Mouse (Mus musculus) myocyte (in vitro differentiated cells): Measurements from ENCODE around the gene Gpc1. TPM values are rescaled to one million over a fixed set of nuclear protein-coding genes. Genes with fewer than 3 reads are reported as not detected.
A peak's percentile ranks its signal among the peaks of the same experiment; 100 is the strongest.

Source experiments
- H3K27me3 ChIP-seq: one replicate; pipeline ENCODE4 v1.6.1; 2011; ENCODE audit not compliant: control insufficient read depth, insufficient read depth, insufficient read length
- H3K36me3 ChIP-seq: one replicate; pipeline ENCODE4 v1.6.1; 2011; ENCODE audit not compliant: control insufficient read depth, insufficient read depth
- H3K4me2 ChIP-seq: one replicate; pipeline ENCODE4 v1.6.1; 2011; ENCODE audit warnings: low read depth, control low read depth
- H3K4me3 ChIP-seq: one replicate; pipeline ENCODE4 v1.5.1; 2011; ENCODE audit warnings: mild to moderate bottlenecking, control low read depth, moderate library complexity
- H3K79me2 ChIP-seq: one replicate; pipeline ENCODE4 v1.6.1; 2011; ENCODE audit not compliant: control insufficient read depth, insufficient read depth
- H3ac ChIP-seq: one replicate; pipeline ENCODE4 v1.6.1; 2011; ENCODE audit not compliant: control insufficient read depth, insufficient read length
- CEBPB ChIP-seq: IDR thresholded peaks from 2 replicates; pipeline ENCODE4 v1.6.1; 2011; ENCODE audit warnings: mild to moderate bottlenecking, moderate library complexity; ENCODE audit not compliant: poor library complexity, insufficient read depth, severe bottlenecking
- E2F4 ChIP-seq: IDR thresholded peaks from one replicate; pipeline ENCODE4 v1.6.1; 2011; ENCODE audit warnings: mild to moderate bottlenecking, control low read depth, moderate library complexity; ENCODE audit not compliant: insufficient read depth
- MAX ChIP-seq: IDR thresholded peaks from one replicate; pipeline ENCODE4 v1.6.1; 2011; ENCODE audit warnings: low read depth, mild to moderate bottlenecking, control low read depth
- MYOD1 ChIP-seq, 3 experiments: IDR thresholded peaks; one replicate each; pipeline ENCODE4 v1.6.1; 2011; ENCODE audit warnings: control low read depth in 2 of 3, low read depth in 2 of 3, mild to moderate bottlenecking in 2 of 3, moderate library complexity in 1 of 3; ENCODE audit not compliant: insufficient read length in 2 of 3, control insufficient read depth in 1 of 3
- MYOG ChIP-seq, 3 experiments: IDR thresholded peaks; one replicate each; pipeline ENCODE4 v1.6.1; 2011; ENCODE audit warnings: control low read depth in 2 of 3, low read depth in 2 of 3, mild to moderate bottlenecking in 2 of 3; ENCODE audit not compliant: insufficient read length in 2 of 3, control insufficient read depth in 1 of 3, insufficient read depth in 1 of 3
- POLR2A ChIP-seq: IDR thresholded peaks from one replicate; pipeline ENCODE4 v1.6.1; 2011; ENCODE audit warnings: low read depth, mild to moderate bottlenecking, control low read depth, moderate library complexity; ENCODE audit not compliant: insufficient read length
- POLR2AphosphoS2 ChIP-seq: IDR thresholded peaks from one replicate; pipeline ENCODE4 v1.6.1; 2011; ENCODE audit warnings: low read depth, control low read depth; ENCODE audit not compliant: insufficient read length
- REST ChIP-seq: IDR thresholded peaks from one replicate; pipeline ENCODE4 v1.6.1; 2011; ENCODE audit warnings: mild to moderate bottlenecking, control low read depth, moderate library complexity; ENCODE audit not compliant: insufficient read depth, insufficient read length
- SRF ChIP-seq: IDR thresholded peaks from one replicate; pipeline ENCODE4 v1.6.1; 2011; ENCODE audit warnings: low read depth; ENCODE audit not compliant: control insufficient read depth, insufficient read length
- TCF12 ChIP-seq: IDR thresholded peaks from one replicate; pipeline ENCODE4 v1.6.1; 2011; ENCODE audit warnings: mild to moderate bottlenecking, control low read depth; ENCODE audit not compliant: poor library complexity, insufficient read depth, severe bottlenecking
- TCF3 ChIP-seq: IDR thresholded peaks from one replicate; pipeline ENCODE4 v1.6.1; 2011; ENCODE audit warnings: low read depth, control low read depth; ENCODE audit not compliant: insufficient read length
- USF1 ChIP-seq: IDR thresholded peaks from one replicate; pipeline ENCODE4 v1.6.1; 2011; ENCODE audit warnings: low read depth, mild to moderate bottlenecking, control low read depth, moderate library complexity
- polyA plus RNA-seq: library from polyadenylated mRNA; unstranded; fragments of >200 nt; fragmentation: generic; extraction: Trizol; gene quantifications from one replicate; pipeline ENCODE4 v1.2.1, GENCODE M21; 2012; ENCODE audit warnings: missing spikeins

The Gpc1 gene
- polyA plus RNA-seq, 1 experiment, result 930 TPM

- H3K27me3 ChIP-seq, result peaks cover 7% of the 10 kb centered on the region
- no peaks in the 10 kb centered on the region for H3K36me3 ChIP-seq
- H3ac ChIP-seq, result no peak overlapping the region
- TF ChIP-seq REST, result no peak
- no peak for TF ChIP-seq TCF3
- TF ChIP-seq USF1, result no peak
- TF ChIP-seq CEBPB, result no peak
- no peak for TF ChIP-seq E2F4
- no peak for TF ChIP-seq MAX
- peak in 1 of 3 experiments; percentile 9 for TF ChIP-seq MYOD1 (IDR thresholded peaks at IDR 0.05; ENCODE audit: control insufficient read depth in 1 of 3, insufficient read length in 2 of 3, low read depth in 2 of 3)
- peak in 1 of 3 experiments; percentile 3 for TF ChIP-seq MYOG (IDR thresholded peaks at IDR 0.05; ENCODE audit: control insufficient read depth in 1 of 3, insufficient read depth in 1 of 3, insufficient read length in 2 of 3, low read depth in 2 of 3)
- TF ChIP-seq POLR2AphosphoS2, result no peak
- no peak for TF ChIP-seq POLR2A
- no peak for TF ChIP-seq TCF12
- no peak for TF ChIP-seq SRF
- H3K4me3 ChIP-seq, result no peak overlapping the region
- H3K4me2 ChIP-seq, result peak overlapping the region; percentile 39
- H3K79me2 ChIP-seq, result no peaks in the 10 kb centered on the region
Observed at GRCm38 (mm10) chr1:92878066-92878741, 46.8 kb downstream of the Gpc1 start.

GRCm38 (mm10) chr1:92879266-92879665 is 47.8 kb downstream of the Gpc1 start:
- H3K27me3 ChIP-seq, result peaks cover 18% of the 10 kb centered on the region
- H3K36me3 ChIP-seq, result no peaks in the 10 kb centered on the region
- peak overlapping the region; percentile 24 for H3K4me2 ChIP-seq
- H3K4me3 ChIP-seq, result no peak overlapping the region
- no peak overlapping the region for H3ac ChIP-seq
- TF ChIP-seq REST (no peak), POLR2A (no peak), MYOG (IDR thresholded peaks at IDR 0.05; ENCODE audit: control insufficient read depth in 1 of 3, insufficient read depth in 1 of 3, insufficient read length in 2 of 3, low read depth in 2 of 3) (no peak), MYOD1 (IDR thresholded peaks at IDR 0.05; ENCODE audit: control insufficient read depth in 1 of 3, insufficient read length in 2 of 3, low read depth in 2 of 3) (peak in 1 of 3 experiments; percentile 29), MAX (no peak), E2F4 (no peak)
- no peaks in the 10 kb centered on the region for H3K79me2 ChIP-seq

GRCm38 (mm10) chr1:92880101-92880500 is 48.7 kb downstream of the Gpc1 start:
- Histone ChIP-seq H3K36me3 (no peaks in the 10 kb centered on the region), H3K4me3 (no peak overlapping the region), H3K27me3 (peaks cover 23% of the 10 kb centered on the region), H3K79me2 (no peaks in the 10 kb centered on the region), H3ac (no peak overlapping the region), H3K4me2 (peak overlapping the region; percentile 24)
- TF ChIP-seq MYOD1 (IDR thresholded peaks at IDR 0.05; ENCODE audit: control insufficient read depth in 1 of 3, insufficient read length in 2 of 3, low read depth in 2 of 3), result peak in 1 of 3 experiments; percentile 43
- peak in 2 of 3 experiments; percentile 30 to 64 for TF ChIP-seq MYOG (IDR thresholded peaks at IDR 0.05; ENCODE audit: control insufficient read depth in 1 of 3, insufficient read depth in 1 of 3, insufficient read length in 2 of 3, low read depth in 2 of 3)
- TF ChIP-seq CEBPB, result no peak

DNA sequence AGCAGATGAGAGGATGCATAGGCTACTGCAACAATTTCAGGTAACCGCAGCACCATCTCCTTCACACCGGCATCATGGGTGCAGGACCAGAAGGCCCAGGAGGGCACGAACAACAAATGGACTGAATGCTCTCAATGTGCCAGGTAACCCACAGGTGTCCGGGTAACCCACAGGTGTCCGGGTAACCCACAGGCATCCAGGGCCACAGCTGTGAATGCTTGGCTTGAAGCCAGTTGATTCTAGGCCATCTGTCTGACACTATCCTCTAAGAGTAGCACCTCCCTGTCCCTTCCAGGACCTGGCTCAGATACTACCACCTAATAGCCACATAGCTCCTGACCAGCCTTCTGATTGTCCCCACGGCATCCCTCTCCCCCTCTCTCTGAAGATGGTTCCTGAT is 50.5 kb downstream of the Gpc1 start:
- Histone ChIP-seq H3K79me2 (no peaks in the 10 kb centered on the region), H3K4me2 (no peak overlapping the region)
- TF ChIP-seq CEBPB (no peak), MYOG (IDR thresholded peaks at IDR 0.05; ENCODE audit: control insufficient read depth in 1 of 3, insufficient read depth in 1 of 3, insufficient read length in 2 of 3, low read depth in 2 of 3) (peak in 2 of 3 experiments; percentile 40 to 91), TCF12 (peak; percentile 27), REST (no peak), TCF3 (peak; percentile 65), USF1 (no peak), POLR2A (no peak), POLR2AphosphoS2 (no peak), MYOD1 (IDR thresholded peaks at IDR 0.05; ENCODE audit: control insufficient read depth in 1 of 3, insufficient read length in 2 of 3, low read depth in 2 of 3) (peak in 2 of 3 experiments; percentile 43 to 84)

DNA sequence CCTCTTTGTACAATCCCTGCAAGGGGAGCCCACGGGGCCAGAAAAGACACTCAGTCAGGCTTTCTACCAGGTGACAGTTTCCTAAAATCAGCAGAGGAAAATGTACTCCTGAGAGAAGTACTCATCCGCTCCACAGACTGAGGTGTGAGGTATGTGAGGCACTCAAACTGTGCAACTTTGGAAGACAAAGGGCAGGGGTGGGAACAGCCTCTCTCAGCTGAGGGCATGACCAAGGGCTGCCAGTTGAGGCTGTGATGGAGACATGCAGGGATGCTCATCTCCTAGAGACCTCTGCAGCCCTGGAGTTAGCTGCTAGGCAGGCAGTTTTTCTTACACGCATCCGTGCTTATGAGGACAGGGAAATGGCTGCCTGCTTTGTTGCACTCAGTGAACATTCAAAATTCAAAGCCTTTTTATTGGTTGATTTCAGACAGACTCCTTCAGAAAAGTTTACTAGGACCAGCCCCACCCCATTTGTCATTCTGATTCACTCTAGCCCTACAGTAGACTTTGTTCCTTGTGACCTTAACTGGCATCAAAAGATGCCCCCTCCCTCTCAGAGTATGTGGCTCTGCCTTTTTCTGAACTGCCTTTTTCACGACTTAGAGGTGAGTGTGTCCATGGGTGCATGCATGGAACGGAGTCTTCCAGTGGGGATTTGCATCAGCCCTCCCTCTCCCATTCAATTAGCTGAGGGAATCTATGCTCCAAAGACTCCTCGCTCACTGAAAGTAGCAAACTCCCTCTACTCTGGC is 57.6 kb downstream of the Gpc1 start:
- TF ChIP-seq SRF, result no peak
- no peak for TF ChIP-seq POLR2A
- TF ChIP-seq REST, result no peak
- no peak for TF ChIP-seq E2F4
- TF ChIP-seq TCF12, result no peak
- no peak for TF ChIP-seq MAX
- no peak for TF ChIP-seq USF1
- no peak for TF ChIP-seq MYOG (IDR thresholded peaks at IDR 0.05; ENCODE audit: control insufficient read depth in 1 of 3, insufficient read depth in 1 of 3, insufficient read length in 2 of 3, low read depth in 2 of 3)
- TF ChIP-seq POLR2AphosphoS2, result no peak
- TF ChIP-seq MYOD1 (IDR thresholded peaks at IDR 0.05; ENCODE audit: control insufficient read depth in 1 of 3, insufficient read length in 2 of 3, low read depth in 2 of 3), result no peak
- no peak for TF ChIP-seq TCF3
- TF ChIP-seq CEBPB, result no peak
- Histone ChIP-seq H3K36me3 (no peaks in the 10 kb centered on the region), H3ac (no peak overlapping the region), H3K4me3 (no peak overlapping the region), H3K4me2 (no peak overlapping the region), H3K27me3 (peaks cover 19% of the 10 kb centered on the region), H3K79me2 (no peaks in the 10 kb centered on the region)

More for the DNA sequence above, 50.5 kb downstream of the Gpc1 start:
- peaks cover 35% of the 10 kb centered on the region for H3K27me3 ChIP-seq
- H3K36me3 ChIP-seq, result no peaks in the 10 kb centered on the region
- no peak overlapping the region for H3ac ChIP-seq
- H3K4me3 ChIP-seq, result no peak overlapping the region
